Mouse (Mus musculus) cerebellum, adult 2 months (tissue): ENCODE results near the gene Ranbp9.

Source experiments
- CTCF ChIP-seq: fragments of 200-500 bp; IDR thresholded peaks from 2 replicates; pipeline ENCODE4 v1.5.1; 2011; ENCODE audit warnings: low read depth, mild to moderate bottlenecking, control low read depth, low read length, moderate library complexity, borderline replicate concordance; ENCODE audit not compliant: insufficient read depth
- POLR2A ChIP-seq: fragments of 200-500 bp; IDR thresholded peaks from 2 replicates; pipeline ENCODE4 v1.6.1; 2011; ENCODE audit warnings: low read length, control low read depth, borderline replicate concordance; ENCODE audit not compliant: insufficient read depth

DNA sequence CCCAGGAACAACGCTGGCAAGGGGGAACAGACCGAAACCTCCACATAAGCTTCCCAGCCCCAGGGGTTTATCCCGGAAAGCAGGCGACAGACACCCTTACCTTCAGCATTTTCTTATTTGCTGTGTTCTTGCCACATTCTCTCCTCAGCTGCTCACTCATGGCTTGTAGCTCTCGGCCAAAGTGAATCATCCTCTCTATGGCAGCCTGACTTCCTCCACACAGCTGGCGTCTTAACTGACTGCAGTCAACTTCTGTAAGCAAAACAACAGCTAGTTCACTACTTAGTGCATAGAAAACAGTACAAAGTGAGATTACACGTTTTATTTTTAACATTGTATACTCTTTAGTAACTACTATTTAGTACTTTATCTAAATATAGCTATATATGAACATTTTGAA, 68.8 kb downstream of the Ranbp9 start:
- TF ChIP-seq CTCF: no peak
- TF ChIP-seq POLR2A: no peak
